Mouse (Mus musculus): ENCODE results near the gene Cyp2j8.
A peak's percentile ranks its signal among the peaks of the same experiment; 100 is the strongest.
"Not testable (repeated sequence)": the region's sequence is repeated elsewhere in the genome, so short reads cannot be mapped to it uniquely, and the experiment has no call there.

Gene Cyp2j8

DNA sequence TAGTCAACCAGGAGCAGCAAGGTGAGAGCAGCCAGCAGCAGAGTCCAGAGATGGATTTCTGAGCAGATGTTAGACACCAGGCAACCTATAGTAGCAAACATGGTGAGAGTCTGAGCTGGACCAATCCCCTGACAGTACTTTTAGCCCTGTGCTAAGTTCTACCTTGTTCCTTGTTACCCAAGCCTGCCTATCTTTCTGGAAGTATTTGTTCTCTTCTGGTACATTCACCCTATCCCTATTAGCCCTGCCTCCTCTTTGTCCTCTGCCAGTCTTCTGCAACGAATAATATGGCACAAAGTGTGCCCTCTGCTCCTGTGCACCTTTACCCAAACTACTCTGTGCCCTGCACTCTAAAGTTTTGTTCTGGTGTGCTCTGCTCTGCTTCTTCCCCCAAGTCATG is at the start of gene Cyp2j8:
TSS of gene Cyp2j8 (minus strand) at position 101 of the 400 bp plus-strand sequence.
- DNase-seq (ENCODE audit: low spot score in 2 of 2), result no peak

DNA sequence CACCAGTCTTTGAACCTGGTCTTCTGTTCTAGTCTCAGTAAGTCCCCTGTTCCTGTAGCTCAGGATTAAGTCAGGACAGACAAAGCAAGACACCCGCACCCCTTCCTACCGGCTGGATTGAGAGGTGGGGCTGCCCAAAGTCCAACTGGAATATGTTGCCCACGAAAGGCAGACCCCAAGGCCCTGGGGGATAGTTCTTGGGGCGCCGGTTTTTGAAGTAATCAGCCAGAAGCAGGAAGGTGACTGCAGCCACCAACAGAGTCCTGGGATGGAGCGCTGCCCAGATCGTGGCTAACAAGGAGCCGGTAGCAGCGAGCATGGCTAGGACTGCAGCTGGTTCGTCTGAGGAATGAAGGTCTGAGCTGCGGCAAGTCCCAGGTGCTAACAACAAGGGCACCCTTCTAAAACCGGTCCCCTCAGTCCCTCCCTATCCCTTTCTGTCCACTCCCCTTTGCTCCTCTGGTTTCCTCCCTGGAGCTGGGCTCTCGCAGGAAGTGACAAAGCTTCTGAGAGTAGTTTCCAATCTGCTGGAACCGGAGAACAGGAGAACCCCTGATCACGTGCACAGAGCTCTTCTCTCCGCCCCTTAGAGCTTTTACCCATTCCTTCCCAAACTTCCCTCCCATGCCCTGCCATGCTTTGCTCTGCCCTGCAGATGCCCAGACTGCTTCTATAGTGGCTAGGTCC is 46.1 kb upstream of the Cyp2j8 start, which contains the start of gene Cyp2j6:
TSS of gene Cyp2j6 (minus strand) at position 529 of the 687 bp plus-strand sequence.
- DNase-seq (ENCODE audit: low spot score in 2 of 2), result peak; percentile 16 to 22

DNA sequence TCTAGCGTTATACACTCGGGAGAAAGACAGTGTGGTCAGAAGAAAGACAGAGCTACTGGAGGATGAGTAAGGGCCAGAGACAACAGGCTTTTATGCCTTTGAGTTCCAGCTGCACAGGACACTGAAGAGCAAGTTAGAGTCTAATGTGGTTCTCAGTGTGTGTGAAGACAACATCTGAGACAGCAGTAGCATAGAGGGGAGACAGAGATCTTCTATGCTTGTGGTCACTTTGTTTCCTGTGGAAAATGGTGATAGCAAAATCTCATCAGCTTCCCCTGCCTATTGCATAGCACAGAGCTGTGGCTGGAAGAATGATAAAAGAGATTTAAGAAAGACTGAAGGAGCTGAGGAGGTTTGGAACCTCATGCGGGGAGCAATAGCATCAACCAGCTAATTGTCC is 44.4 kb upstream of the Cyp2j8 start:
- no peak for DNase-seq (ENCODE audit: low spot score in 2 of 2)

DNA sequence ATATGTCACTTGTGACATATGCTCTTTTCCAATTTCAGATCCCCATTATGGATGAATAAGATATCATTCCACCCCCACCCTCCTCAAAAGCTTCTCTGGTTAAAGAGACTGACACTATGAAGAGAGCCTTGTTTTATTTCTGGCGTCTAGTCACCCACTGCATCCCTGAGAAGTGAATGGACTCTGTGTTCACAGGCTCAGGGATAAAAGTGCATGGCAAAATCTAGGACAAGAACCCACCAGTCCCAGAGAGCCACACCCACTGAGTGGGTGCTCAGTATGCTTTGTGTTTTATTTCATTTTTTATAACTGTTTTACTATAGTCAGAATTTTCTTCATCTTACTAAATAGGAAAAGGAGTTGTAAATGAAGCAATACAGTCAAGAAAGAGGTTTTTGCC is 38.8 kb upstream of the Cyp2j8 start:
- peak in 1 of 2 experiments; percentile 7 for DNase-seq (ENCODE audit: low spot score in 2 of 2)

DNA sequence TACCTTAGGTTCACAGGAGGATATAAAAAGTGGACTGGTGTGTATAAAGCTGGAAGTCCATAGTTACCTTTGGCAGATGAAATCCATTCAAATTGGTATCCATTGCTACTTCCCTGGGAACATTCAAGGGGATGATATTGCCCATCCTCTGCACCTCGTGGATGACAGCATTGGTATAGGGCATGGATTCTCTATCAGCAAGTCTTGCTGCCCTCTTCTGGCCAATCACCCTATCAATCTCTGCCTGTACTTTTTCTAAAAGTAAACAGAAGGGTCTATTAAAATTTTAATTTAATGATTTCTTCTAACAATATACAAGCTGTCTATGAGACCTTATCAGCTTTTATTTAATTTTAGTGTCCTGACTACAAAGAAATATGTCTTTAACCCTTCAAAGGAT is 18.6 kb upstream of the Cyp2j8 start:
- DNase-seq (ENCODE audit: low spot score in 2 of 2), result no peak

DNA sequence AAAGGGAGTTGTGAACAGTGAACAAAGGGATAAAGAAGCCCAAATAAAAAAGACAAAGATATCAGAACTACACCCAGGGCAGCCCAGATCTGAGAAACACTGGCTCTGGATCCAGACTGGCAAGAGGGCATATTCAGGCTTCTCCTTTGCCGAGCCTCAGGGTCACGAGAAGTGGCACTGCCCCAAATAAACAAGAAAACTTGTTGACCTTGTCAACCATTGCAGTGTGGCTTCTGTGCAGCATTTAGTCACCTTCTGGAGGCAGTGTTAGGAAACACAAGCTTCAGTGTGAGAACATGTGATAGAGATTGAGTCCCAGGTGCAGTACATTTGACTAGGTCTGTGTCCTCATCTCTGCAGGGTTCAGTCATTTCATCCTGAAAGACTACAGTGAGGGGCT is 15.1 kb upstream of the Cyp2j8 start:
- no peak for DNase-seq (ENCODE audit: low spot score in 2 of 2)

DNA sequence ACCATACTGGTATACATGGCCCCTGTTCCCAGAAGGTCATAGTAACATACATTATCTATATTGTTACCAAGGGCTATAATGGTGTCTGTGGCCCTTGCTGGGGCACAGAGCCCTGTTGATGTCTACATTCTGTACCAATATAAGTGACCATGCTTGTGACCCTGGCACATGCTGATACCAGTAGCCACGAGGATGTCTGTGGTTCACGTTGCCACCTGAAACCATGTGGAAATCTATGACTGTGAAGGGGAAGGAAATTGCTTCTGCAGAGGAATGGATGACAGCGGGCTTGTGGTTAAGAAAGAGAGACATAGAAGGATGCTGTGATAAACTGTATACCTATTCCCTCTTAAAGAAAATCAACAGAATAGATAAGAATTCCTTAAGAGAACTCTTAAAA is 2.9 kb upstream of the Cyp2j8 start:
- DNase-seq (ENCODE audit: low spot score in 2 of 2), result no peak

DNA sequence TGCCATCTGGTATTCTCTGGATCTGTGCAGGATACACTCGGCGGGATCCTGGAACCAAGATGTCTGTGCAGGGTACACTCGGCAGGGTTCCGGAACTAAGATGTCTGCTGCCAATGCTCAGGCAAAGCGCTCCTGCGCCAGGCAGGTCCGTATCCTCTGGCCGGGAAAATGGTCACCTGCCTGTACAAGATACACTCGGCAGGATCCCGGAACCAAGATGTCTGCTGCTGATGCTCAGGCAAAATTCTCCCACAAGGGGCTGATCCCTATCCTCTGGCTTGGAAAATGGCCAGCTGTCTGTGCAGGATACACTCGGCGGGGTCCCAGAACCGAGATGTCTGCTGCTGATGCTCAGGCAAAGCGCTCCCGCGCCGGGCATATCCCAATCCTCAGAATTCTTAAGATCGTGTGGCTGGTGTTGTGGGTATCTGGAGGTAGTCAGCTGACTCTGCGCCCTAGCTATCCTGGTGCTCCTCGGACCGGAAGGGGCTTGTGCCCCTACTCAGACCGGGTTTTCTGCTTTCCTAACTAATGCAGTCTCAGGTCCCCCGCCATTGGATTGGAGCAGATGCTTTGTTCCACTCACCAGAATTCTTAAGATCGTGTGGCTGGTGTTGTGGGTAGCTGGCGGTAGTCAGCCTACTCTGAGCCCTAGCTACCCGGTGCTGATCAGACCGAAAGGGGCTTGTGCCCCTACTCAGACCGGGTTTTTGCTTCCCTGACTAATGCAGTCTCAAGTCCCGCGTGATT is 43.7 kb downstream of the Cyp2j8 start:
- not testable (repeated sequence) for DNase-seq (ENCODE audit: low spot score in 2 of 2)
